Mouse (Mus musculus) forebrain, embryonic 14.5 days (tissue): ENCODE results near the gene Focad. TPM values are rescaled to one million over a fixed set of nuclear protein-coding genes. Genes with fewer than 3 reads are reported as not detected.

ENCODE experiments used
- ATAC-seq: fragments of 200-750 bp; cut with Nextera tagmentation; 2 replicates; pipeline ENCODE4 v1.8.0; 2017; ENCODE audit warnings: mild to moderate bottlenecking, moderate library complexity
- DNase-seq: peaks from one replicate; pipeline ENCODE4 v3.0.0-alpha.2; 2015; ENCODE audit warnings: low spot score
- H3K27ac ChIP-seq: fragments of 300-500 bp; sonication (generic); 2 replicates; pipeline ENCODE4 v1.5.1; 2014; ENCODE audit warnings: low read depth, mild to moderate bottlenecking, control low read depth, low read length, moderate library complexity
- H3K27me3 ChIP-seq: fragments of 300-500 bp; sonication (generic); replicated peaks from 2 replicates; pipeline ENCODE4 v1.6.1; 2014; ENCODE audit warnings: low read length, control low read depth, mixed read lengths; ENCODE audit not compliant: control insufficient read depth, insufficient read depth
- H3K36me3 ChIP-seq: fragments of 300-500 bp; sonication (generic); 2 replicates; pipeline ENCODE4 v1.6.1; 2014; ENCODE audit warnings: low read length, control low read depth; ENCODE audit not compliant: control insufficient read depth, insufficient read depth
- H3K4me1 ChIP-seq: fragments of 300-500 bp; sonication (generic); 2 replicates; pipeline ENCODE4 v1.6.1; 2014; ENCODE audit warnings: antibody characterized with exemption, low read length, control low read depth; ENCODE audit not compliant: control insufficient read depth, insufficient read depth
- H3K4me2 ChIP-seq: fragments of 300-500 bp; sonication (generic); 2 replicates; pipeline ENCODE4 v1.6.1; 2014; ENCODE audit warnings: mild to moderate bottlenecking, control low read depth, low read length
- H3K4me3 ChIP-seq: fragments of 300-500 bp; sonication (generic); 2 replicates; pipeline ENCODE4 v1.5.1; 2014; ENCODE audit warnings: low read depth, low read length, control low read depth
- H3K9ac ChIP-seq: fragments of 300-500 bp; sonication (generic); 2 replicates; pipeline ENCODE4 v1.6.1; 2014; ENCODE audit warnings: mild to moderate bottlenecking, low read length, control low read depth, moderate library complexity
- H3K9me3 ChIP-seq: fragments of 300-500 bp; sonication (generic); replicated peaks from 2 replicates; pipeline ENCODE4 v1.6.1; 2016; ENCODE audit warnings: low read length, control low read depth, mixed read lengths; ENCODE audit not compliant: control insufficient read depth
- WGBS: fragments of 180-500 bp; shearing (Covaris S2); extraction: QIAGEN DNeasy Blood & Tissue Kit; methylation state at CpG from one replicate; pipeline ENCODE4 v1.1.7; 2014; 5-methylcytosine and 5-hydroxymethylcytosine counted together
- polyA plus RNA-seq: library from polyadenylated mRNA; unstranded; fragments of >200 nt; fragmentation: Nextera tagmentation; extraction: Ambion mirVana; gene quantifications from 2 replicates; pipeline ENCODE4 v1.2.1, GENCODE M21; 2014

Gene Focad
- polyA plus RNA-seq, 1 experiment from 2014 or later, result 20.1 TPM

DNA sequence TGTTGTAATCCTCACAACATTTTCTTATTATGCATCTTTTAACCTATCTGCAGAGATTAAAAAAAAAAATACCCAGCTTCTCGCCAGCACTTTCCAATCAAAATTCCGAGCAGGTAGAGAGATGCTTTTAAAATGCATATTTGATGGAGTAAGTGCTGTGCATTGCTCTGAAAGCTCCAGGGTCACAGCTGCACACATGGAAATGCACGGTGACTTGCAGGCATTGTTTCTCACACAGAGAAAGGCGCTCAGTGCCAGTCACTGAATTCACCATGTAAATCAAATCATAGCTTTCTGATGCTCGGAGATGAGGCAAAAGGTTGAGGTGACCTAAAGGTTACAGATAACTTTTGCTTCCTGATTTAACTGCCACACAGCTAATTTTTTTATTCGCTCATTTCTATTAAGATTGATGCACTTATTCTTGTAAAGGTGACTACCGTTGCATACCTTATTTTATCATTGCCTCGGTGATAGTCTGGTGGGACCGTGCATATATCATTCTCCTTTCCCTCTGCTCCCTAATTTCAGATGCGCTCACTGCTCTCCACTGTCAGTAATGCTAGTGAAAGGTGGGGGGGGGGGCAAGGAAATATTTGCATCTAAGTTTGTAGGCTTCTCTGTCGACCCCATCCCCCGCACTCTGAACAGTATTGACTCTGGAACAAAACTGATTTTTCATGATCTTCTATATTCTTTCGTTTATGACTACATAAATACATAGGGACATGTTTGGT lies 69.2 kb downstream of the Focad start:
- Histone ChIP-seq H3K36me3 (no peaks in the 10 kb centered on the region), H3K4me1 (peaks cover 11% of the 10 kb centered on the region), H3K9me3 (no peaks in the 10 kb centered on the region), H3K4me3 (no peak overlapping the region), H3K4me2 (no peak overlapping the region), H3K27me3 (no peaks in the 10 kb centered on the region), H3K9ac (no peak overlapping the region), H3K27ac (peak overlapping the region; percentile 30; the same call in 1 of the 2 replicates)
- DNase-seq, result peak; percentile 44
- 69% methylated on average over 13 of the region's 13 CpGs for WGBS
- 0 out of 2 replicates have a peak, but pooled peaks have one; percentile 45 for ATAC-seq

DNA sequence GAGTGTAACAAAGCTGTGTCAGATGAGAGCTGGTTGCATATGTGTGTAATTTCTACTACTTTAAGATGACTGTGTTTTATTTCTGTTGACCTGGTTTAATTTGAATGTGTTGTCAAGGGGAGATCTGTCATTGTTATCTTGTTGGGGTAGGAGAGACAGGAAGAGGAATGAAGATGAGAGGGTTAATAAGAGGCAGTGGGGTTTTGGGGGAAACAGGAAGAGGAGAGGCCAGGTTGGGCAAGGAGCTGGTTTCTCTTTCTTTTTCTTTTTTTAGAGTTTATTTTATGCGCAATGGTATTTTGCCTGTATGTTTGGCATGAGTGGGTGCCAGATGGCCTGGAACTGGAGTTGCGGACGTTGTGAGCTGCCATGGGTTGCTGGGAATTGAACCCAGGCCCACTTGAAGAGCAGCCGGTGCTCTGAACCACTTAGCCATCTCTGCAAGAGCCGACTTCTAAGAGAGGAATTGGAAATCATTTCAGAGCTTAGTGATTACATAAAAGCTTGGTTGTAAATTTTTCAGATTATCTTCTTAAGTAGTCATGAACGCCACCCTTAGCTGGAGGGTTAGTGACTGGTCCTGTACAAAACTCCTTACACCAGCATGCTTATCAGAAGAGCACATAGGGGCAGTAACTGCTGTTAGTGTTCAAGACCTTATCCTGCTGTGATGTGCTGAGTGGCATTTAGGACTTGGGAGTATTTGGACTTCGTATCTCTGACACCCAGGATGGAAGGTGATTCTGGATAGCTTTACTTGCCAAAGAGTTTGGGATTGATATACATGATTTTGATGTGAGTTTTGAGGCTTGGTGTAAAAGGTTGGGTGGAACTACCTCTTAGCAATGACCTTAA lies 72.8 kb downstream of the Focad start:
- H3K4me1 ChIP-seq, result peaks cover 6% of the 10 kb centered on the region; the same call in 1 of the 2 replicates
- WGBS, result 85% methylated on average over 7 of the region's 7 CpGs
- no peak overlapping the region for H3K9ac ChIP-seq
- H3K36me3 ChIP-seq, result no peaks in the 10 kb centered on the region
- no peak overlapping the region for H3K4me2 ChIP-seq
- no peaks in the 10 kb centered on the region for H3K27me3 ChIP-seq
- no peak for ATAC-seq
- H3K27ac ChIP-seq, result no peak overlapping the region
- no peaks in the 10 kb centered on the region for H3K9me3 ChIP-seq
- H3K4me3 ChIP-seq, result no peak overlapping the region
- DNase-seq, result no peak

DNA sequence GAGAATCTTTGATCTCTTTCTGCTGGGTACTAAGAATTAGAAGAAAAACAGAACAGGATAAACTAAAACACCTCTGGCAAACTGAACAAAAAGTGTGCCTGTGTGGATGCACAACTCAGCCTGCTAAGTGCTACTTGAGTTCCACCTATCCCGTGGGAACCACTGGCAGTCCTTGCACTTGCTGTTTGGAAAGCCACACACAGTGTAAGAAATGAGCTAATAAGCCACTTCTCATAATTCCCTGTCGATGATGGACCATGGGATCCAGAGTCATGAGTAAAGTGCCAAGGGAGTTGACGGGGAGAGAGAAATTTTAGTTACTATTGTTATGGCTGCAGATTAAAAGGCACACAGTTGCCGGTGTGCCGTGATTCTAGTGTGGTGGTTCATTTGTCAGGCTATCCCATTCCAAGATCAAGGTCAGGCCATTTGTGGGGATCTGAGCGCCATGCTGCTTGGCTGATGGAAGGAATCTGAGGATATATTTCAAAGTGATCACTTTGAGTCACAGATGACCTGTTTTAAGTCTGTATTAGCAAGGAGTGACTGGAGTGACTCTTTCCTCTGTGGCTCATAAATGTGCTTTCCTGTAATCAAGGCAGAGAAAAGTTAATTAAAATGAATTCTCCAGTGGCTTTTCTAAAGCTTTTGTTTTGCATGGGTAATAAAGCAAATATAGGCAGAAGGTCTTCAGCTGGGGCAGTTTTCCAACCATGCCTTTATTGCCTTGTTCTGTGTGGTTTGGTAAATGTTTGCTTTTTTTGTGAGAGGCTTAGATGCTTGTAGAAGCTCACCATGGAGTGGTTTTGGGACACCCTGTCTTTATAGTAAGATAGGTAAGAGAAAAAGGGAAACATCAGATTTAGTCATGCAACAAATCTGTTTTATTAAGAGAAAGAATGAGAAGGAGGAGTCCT lies 80.9 kb downstream of the Focad start:
- Histone ChIP-seq H3K27me3 (no peaks in the 10 kb centered on the region), H3K4me1 (no peaks in the 10 kb centered on the region), H3K27ac (no peak overlapping the region), H3K4me2 (no peak overlapping the region), H3K36me3 (no peaks in the 10 kb centered on the region), H3K9ac (no peak overlapping the region), H3K4me3 (no peak overlapping the region), H3K9me3 (no peaks in the 10 kb centered on the region)
- no peak for DNase-seq
- 89% methylated on average over 6 of the region's 6 CpGs for WGBS
- ATAC-seq, result no peak

DNA sequence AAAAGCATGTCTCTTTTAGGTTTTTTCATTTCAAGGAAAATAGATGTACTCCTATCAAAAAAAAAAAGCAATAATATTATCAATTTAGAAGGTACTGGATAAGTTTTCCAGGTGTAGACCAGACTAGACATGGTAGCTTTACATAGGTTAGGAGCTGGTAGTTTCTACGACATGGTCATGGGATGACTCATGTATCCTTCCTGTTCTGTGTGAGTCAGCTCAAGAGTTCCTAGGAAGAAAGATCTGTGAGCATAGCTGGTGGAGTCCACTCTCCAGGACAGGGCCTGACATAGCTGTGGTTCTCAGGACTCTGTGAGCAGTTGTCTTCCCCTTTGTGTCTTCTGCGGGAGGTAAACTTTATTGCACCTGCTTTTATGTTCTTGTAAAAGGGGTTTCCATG lies 84.9 kb downstream of the Focad start:
- no peaks in the 10 kb centered on the region for H3K27me3 ChIP-seq
- WGBS, result 96% methylated on average over 2 of the region's 2 CpGs
- H3K4me1 ChIP-seq, result peaks cover 2% of the 10 kb centered on the region; the same call in 1 of the 2 replicates
- H3K27ac ChIP-seq, result no peak overlapping the region
- DNase-seq (no peak), ATAC-seq (no peak)
- no peaks in the 10 kb centered on the region for H3K9me3 ChIP-seq
- no peak overlapping the region for H3K4me3 ChIP-seq
- no peak overlapping the region for H3K9ac ChIP-seq
- no peaks in the 10 kb centered on the region for H3K36me3 ChIP-seq
- no peak overlapping the region for H3K4me2 ChIP-seq

DNA sequence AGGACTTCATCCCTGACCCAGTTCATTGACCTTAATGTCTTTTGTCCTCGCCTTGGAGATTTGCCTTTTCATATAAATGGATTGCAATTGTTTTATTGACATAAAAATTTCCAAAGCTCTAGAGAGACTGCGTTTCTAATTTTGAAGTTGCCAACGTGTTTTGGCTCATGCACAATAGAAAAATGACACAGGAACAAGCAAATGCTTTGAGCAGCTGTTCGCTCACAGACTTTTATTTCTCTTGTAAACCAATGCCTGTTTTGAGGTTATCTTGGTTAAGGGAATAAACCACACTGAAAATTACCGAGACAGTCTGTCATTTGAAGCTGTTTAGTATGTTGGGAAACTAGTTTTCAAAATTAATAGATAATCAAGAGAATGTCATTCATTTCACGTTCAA lies 89.9 kb downstream of the Focad start:
- Histone ChIP-seq H3K27me3 (no peaks in the 10 kb centered on the region), H3K4me1 (peaks cover 3% of the 10 kb centered on the region; the same call in 1 of the 2 replicates), H3K9me3 (no peaks in the 10 kb centered on the region), H3K36me3 (no peaks in the 10 kb centered on the region), H3K4me3 (no peak overlapping the region), H3K9ac (no peak overlapping the region), H3K4me2 (no peak overlapping the region), H3K27ac (no peak overlapping the region)
- WGBS, result 68% methylated on average over 6 of the region's 6 CpGs
- ATAC-seq, result no peak
- peak; percentile 42 for DNase-seq

DNA sequence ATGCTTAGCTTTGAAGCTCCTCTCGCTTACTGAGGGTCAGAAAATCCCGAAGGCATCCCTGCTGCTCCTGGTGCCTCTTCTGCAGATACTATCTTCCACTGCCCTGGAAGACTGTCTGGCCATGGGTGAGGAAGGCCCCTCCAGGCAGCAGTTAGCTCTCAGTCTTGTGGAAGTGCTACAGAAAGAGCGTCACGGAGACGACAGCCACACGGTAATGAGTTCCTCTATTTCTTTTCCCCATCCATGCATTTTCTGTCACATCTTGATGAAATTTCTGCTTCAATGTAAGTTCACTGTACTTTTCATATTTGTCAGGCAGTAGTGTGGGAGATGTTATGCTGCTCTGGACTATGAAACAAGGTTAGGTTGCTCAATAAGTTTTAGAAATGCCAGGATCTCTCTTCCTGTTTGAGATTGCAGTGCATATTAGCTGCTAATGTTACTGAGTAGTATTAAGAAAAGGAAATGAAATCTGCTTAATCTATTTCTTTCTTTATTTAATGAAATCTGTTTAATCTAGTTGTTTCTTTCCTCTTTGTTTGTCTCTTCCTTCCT lies 91.5 kb downstream of the Focad start:
- H3K9ac ChIP-seq, result no peak overlapping the region
- no peak overlapping the region for H3K4me3 ChIP-seq
- H3K4me2 ChIP-seq, result no peak overlapping the region
- H3K27me3 ChIP-seq, result no peaks in the 10 kb centered on the region
- no peaks in the 10 kb centered on the region for H3K36me3 ChIP-seq
- H3K9me3 ChIP-seq, result no peaks in the 10 kb centered on the region
- no peak for DNase-seq
- WGBS, result 86% methylated on average over 6 of the region's 6 CpGs
- no peak overlapping the region for H3K27ac ChIP-seq
- H3K4me1 ChIP-seq, result peaks cover 3% of the 10 kb centered on the region; the same call in 1 of the 2 replicates
- no peak for ATAC-seq

DNA sequence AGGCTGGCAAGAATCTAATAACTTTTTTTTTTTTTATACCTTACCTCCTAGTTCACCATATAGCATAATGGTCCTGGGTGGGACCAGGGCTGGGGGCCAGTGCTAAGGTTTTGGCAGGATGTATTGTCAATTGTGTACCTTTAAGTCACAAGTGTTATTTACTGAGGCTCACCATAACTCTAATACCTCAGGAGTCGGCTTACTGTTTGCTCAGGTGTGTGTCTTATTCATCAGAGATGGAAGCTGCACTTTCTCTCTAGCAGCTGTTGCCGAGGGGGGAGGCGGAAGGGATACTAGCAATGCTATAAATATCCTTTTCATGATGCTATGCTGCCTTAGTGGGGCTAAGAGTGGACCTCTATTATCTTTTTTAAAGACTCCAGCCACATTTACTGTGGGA lies 93.2 kb downstream of the Focad start:
- H3K9me3 ChIP-seq, result no peaks in the 10 kb centered on the region
- peaks cover 3% of the 10 kb centered on the region; the same call in 1 of the 2 replicates for H3K4me1 ChIP-seq
- no peak overlapping the region for H3K27ac ChIP-seq
- 91% methylated on average over 3 of the region's 3 CpGs for WGBS
- no peak overlapping the region for H3K9ac ChIP-seq
- DNase-seq (no peak), ATAC-seq (no peak)
- no peaks in the 10 kb centered on the region for H3K27me3 ChIP-seq
- H3K4me3 ChIP-seq, result no peak overlapping the region
- H3K4me2 ChIP-seq, result no peak overlapping the region
- H3K36me3 ChIP-seq, result no peaks in the 10 kb centered on the region

DNA sequence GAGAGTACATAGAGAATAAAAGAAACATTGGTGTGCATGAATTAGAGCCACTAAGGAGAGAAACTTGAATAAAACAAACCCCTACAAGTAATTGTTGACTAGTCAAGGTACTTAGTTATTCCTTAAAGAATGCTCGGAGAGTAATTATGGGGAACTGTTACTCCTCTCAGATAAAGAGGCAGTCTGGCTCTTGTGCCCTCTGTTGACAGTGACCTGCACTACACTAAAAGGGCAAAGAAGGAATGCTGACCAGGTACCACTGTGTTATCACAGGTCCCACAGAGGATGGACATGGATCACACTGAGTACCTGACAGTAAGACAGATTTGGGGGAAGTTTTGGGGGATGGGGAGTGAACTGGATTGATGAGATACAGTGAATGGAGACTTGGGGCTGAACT lies 95.1 kb downstream of the Focad start:
- Histone ChIP-seq H3K36me3 (no peaks in the 10 kb centered on the region), H3K27me3 (no peaks in the 10 kb centered on the region), H3K4me3 (no peak overlapping the region), H3K27ac (no peak overlapping the region), H3K9ac (no peak overlapping the region), H3K9me3 (no peaks in the 10 kb centered on the region), H3K4me1 (no peaks in the 10 kb centered on the region), H3K4me2 (no peak overlapping the region)
- DNase-seq, result no peak
- 73% methylated on average over 1 of the region's 1 CpGs for WGBS
- ATAC-seq, result no peak
